Mouse (Mus musculus) ES-Bruce4 (cell line): Measurements from ENCODE around the gene 2410004B18Rik.

ENCODE experiments used
- CTCF ChIP-seq: IDR thresholded peaks from one replicate; pipeline ENCODE4 v1.8.1; 2011; ENCODE audit warnings: low read depth, low read length
- POLR2A ChIP-seq: IDR thresholded peaks from one replicate; pipeline ENCODE4 v1.8.1; 2011; ENCODE audit warnings: low read length; ENCODE audit not compliant: insufficient read depth

- TF ChIP-seq POLR2A, result no peak
- no peak for TF ChIP-seq CTCF
Measured at GRCm38 (mm10) chr3:145992796-145993195, 55.0 kb downstream of the 2410004B18Rik start.
